Mouse (Mus musculus): ENCODE measurements around the gene Stxbp3. TPM values are rescaled to one million over a fixed set of nuclear protein-coding genes. Genes with fewer than 3 reads are reported as not detected.
A peak's percentile ranks its signal among the peaks of the same experiment; 100 is the strongest.
"Not testable (repeated sequence)": the region's sequence is repeated elsewhere in the genome, so short reads cannot be mapped to it uniquely, and the experiment has no call there.

The Stxbp3 gene
- total RNA-seq, 1 experiment from 2014 or later, result 40.5 TPM

DNA sequence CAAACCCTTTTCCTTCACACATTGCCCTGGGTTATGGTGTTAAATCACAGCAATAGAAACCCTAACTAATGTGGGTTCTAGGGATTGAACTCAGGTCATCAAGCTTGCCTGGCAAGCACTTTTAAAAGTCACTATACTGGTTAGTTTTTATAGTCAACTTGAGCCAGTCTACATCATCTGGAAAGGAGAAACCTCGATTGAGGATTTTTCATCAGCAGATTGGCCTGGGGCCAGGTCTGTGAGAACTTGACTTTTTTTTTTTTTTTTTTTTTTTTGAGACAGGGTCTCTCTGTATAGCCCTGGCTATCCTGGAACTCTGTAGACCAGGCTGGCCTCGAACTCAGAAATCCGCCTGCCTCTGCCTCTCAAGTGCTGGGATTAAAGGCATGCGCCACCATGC, 22.0 kb upstream of the Stxbp3 start:
- not testable (repeated sequence) for ATAC-seq (replicated peaks in 1 of 2; ENCODE audit: insufficient read depth in 1 of 2, low FRiP score in 2 of 2, low TSS enrichment in 1 of 2, low read depth in 1 of 2, poor library complexity in 2 of 2, severe bottlenecking in 2 of 2)

DNA sequence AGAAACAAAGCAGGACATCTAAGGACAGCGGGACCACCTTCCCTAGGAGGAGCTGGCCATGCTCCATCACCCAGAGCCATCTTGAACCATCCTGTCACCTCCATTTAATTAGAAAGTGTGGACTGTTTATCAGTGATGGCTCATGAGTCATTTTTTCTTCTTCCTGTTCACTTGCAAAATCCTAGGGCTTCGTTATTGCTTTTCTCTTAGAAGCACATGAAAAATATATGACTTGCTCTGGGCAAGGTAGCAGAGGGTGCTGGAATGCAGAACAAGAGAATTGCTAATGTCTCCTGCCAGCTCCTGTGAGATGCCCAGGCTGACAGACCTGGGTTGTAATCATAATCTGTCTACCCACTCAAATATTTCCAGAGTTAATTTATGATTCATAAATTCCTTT, 20.5 kb upstream of the Stxbp3 start:
- ATAC-seq (replicated peaks in 1 of 2; ENCODE audit: insufficient read depth in 1 of 2, low FRiP score in 2 of 2, low TSS enrichment in 1 of 2, low read depth in 1 of 2, poor library complexity in 2 of 2, severe bottlenecking in 2 of 2), result no peak

DNA sequence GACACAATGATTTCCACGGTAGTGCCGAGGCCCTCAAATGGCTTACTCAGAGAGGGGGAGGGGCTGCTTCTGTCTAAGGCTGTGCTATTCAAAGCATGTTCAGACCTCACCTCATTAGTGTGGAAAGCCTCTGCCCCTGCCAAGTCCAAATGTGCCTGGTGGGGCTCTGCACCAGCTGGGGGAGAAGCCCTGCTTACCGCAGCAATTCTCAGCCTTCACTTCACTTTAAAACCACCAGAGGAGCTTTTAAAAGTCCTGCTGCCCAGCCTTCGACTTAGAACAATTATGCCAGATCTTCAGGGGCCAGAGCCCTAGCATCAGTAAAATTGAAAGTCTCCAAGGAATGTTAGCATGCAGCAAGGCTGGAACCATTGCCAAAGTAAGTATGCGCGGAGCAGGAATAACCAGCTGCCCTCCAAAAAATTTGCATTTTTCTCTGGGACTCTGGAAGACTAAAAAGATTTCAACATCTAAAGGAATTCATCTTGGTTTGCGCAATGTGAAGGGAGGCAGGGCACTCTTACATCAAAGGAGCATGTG, 18.0 kb upstream of the Stxbp3 start:
- ATAC-seq (replicated peaks in 1 of 2; ENCODE audit: insufficient read depth in 1 of 2, low FRiP score in 2 of 2, low TSS enrichment in 1 of 2, low read depth in 1 of 2, poor library complexity in 2 of 2, severe bottlenecking in 2 of 2), result no peak

DNA sequence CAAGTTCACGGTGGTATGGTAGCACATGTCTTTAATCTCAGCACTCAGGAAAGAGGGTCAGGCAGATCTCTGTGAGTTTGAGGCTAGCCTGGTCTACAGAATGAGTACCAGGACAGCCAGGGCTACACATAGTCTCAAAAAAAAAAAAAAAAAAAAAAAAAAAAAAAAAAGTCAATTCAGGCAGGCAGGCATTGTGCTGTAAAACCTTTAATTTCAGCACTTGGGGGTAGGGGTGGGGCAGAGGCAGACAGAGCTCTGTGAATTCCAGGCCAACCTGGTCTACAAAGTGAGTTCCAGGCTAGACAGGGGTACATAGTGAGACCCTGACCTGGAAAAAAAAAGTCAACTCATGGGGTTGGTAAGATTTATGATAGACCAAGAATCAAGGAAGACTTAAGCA, 17.4 kb upstream of the Stxbp3 start:
- ATAC-seq (replicated peaks in 1 of 2; ENCODE audit: insufficient read depth in 1 of 2, low FRiP score in 2 of 2, low TSS enrichment in 1 of 2, low read depth in 1 of 2, poor library complexity in 2 of 2, severe bottlenecking in 2 of 2), result no peak

DNA sequence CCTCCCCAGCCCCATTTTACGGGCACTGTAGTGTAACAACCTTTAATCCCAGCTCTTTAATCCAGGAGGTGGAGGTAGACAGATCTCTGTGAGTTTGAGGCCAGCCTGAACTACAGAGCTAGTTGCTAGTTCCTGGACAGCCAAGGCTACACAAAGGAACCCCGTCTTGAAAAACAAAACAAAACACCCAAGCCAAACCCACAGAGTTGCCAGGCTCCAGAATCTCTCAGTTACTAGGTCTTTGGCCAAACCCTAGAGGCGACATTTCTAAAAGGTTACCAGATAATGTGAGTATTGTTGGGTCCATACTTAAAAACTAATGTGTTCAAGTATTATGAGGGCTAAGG, 16.8 kb upstream of the Stxbp3 start:
- no peak for ATAC-seq (replicated peaks in 1 of 2; ENCODE audit: insufficient read depth in 1 of 2, low FRiP score in 2 of 2, low TSS enrichment in 1 of 2, low read depth in 1 of 2, poor library complexity in 2 of 2, severe bottlenecking in 2 of 2)

DNA sequence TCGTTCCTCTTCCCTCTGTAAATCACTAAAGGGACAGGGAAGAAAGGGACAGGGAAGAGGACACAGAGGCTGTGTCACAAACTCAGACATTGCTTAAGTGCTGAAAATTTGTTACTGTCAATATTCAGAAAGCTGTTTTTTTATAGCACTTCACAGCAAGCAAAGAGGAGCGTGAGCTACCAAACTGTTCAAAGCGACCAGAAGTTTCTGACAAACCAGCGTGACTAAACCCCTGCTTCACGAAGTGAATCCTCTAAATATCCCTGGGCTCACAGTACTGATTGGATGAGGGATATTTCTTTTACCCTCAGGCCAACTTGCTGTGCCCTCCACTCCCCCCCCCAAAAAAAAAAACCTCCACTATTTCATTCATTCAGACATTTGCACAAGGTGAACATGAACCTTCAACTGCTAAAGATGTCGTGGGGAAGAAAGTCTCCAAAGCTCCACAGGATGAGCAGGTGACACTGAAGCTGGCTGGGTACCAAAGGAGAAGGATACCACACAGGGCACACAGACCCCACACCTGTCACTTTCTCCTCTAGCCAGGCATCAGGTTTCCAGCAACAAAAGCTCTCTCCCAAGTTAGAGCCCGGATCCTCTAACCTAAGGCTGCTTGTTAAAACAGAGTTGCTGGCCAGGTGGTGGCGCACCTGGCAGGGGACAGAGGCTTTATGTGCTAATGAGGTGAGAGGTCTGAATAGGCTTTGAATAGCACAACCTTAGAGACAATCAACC, 16.2 kb upstream of the Stxbp3 start:
- ATAC-seq (replicated peaks in 1 of 2; ENCODE audit: insufficient read depth in 1 of 2, low FRiP score in 2 of 2, low TSS enrichment in 1 of 2, low read depth in 1 of 2, poor library complexity in 2 of 2, severe bottlenecking in 2 of 2), result no peak

DNA sequence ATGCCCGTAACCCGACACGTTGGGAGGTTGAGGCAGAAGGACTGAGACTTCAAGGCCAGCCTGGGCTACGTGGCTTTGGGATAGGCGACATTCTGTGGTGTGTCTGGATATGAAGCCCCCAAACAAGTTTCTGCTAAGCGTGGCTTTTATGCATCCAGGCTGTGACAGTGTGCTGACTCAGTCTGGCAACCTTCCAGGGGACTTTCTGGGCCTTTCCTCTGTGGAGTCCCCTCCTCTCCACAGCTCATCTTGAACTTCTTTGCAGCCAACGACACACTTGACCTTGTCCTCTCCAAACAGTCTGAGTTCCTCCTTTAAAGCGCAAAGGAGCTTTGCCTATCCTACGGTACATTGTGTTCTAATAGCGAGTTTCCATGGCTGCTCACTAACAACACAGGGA, 15.5 kb upstream of the Stxbp3 start:
- ATAC-seq (replicated peaks in 1 of 2; ENCODE audit: insufficient read depth in 1 of 2, low FRiP score in 2 of 2, low TSS enrichment in 1 of 2, low read depth in 1 of 2, poor library complexity in 2 of 2, severe bottlenecking in 2 of 2), result peak; percentile 30 to 52

DNA sequence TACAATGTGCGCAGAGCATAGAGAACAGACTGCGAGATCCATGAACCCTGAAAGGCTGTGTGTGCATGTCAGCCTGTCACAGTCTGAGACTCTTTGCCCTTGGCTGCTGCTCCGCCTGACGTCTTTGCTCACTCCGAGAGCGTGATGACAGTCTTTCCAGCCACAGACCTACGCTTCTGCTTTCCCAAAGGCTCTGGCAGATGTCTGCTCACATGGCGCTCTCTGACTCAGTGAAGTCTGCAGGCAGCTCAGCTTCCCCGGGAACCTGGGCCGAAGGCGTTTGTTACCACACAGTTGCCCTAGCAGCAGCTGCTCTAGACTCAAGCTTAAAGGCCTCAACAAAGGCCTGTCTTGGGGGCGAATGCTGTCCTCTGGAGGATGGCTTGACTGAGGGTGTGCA, 15.0 kb upstream of the Stxbp3 start:
- peak; percentile 22 to 25; a peak in 2 of 4 replicates for ATAC-seq (replicated peaks in 1 of 2; ENCODE audit: insufficient read depth in 1 of 2, low FRiP score in 2 of 2, low TSS enrichment in 1 of 2, low read depth in 1 of 2, poor library complexity in 2 of 2, severe bottlenecking in 2 of 2)

DNA sequence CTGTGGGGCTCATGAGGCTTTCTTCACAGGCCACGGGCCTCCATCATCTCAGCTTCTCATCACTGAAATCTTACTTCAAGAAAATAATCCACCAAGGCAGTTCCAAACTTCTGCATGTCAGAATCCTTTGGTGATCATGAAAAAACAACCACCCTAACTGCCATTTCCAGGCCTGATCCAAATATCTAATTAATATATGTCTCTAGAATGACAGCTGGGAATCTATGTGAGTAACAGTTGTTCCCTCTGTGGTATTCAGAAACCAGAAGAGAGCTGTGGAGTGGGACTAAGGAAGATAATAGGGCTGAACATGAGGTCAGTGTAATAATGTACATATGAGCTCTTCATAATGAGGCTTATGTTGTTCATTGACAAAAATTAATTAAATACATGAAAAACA, 12.9 kb upstream of the Stxbp3 start:
- no peak for ATAC-seq (replicated peaks in 1 of 2; ENCODE audit: insufficient read depth in 1 of 2, low FRiP score in 2 of 2, low TSS enrichment in 1 of 2, low read depth in 1 of 2, poor library complexity in 2 of 2, severe bottlenecking in 2 of 2)

DNA sequence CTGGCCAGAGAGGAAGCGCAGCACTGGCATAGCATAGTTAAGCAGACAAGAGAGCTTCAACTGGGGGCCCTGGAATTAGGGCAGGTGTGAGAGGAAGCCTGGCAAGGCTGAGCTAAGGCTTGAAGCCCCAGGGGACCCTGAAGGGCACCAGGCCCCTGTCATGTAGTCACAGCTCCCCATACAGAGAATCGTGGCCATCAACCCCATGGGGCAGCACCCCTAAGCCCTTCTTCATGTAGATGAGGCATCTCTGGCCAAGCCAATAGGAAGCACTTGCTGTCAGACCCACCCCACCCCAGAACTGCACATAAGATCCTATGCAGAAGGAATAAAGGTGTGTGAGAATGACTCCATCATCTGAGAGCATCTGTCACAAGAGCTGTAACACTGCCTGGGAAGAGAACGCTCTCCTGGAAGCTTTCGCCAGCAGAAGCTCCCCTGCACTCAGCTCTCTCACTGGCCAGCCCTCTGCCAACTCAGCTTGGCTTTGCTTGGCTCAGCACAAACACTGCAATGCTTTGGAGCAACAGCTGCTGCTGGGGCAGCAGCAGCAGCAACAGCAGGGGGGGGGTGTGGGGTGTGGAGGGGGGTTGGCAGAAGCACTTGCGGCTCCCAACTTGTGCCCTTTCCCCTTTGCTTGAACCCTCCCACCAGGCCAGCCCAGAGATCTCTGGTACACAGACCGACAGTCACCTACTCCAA, 11.8 kb upstream of the Stxbp3 start:
- ATAC-seq (replicated peaks in 1 of 2; ENCODE audit: insufficient read depth in 1 of 2, low FRiP score in 2 of 2, low TSS enrichment in 1 of 2, low read depth in 1 of 2, poor library complexity in 2 of 2, severe bottlenecking in 2 of 2), result no peak

DNA sequence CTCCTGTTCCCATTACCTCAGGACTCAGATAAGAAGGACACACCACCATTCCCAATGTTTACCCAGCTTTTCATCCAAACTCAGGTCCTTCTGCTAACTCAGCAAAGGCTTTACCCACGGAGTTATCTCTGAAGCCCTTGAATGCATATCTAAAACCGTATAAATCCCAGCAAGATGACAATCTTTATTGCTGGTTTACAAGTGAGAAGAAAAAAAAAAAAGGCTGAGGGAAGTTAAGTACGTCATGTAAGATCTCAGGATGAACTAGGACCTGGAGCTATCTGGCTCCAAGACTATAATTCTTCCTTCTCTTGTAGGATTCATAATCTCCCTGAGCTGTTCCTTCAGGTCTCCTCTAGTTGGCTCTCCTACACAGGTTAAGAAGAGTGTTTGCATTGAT, 11.2 kb upstream of the Stxbp3 start:
- no peak for ATAC-seq (replicated peaks in 1 of 2; ENCODE audit: insufficient read depth in 1 of 2, low FRiP score in 2 of 2, low TSS enrichment in 1 of 2, low read depth in 1 of 2, poor library complexity in 2 of 2, severe bottlenecking in 2 of 2)

DNA sequence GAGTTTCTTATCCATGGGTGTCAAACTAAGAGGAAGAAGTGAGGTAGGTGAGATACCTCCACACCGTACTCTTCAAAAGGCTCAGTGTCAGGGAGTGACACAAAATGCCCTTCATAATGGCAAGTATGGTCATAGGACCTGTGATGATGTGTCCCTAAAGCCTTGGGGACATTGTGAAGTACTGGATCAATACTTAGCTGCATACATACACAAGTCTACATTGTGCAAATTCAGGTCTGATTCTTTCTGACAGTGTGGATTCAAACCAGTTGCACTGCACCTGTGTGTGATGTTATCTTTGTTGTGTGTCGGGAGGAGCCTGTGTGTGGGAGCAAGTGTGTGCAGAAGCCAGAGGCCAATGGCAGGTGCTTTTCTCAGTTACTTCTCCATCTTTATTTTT, 10.7 kb upstream of the Stxbp3 start:
- ATAC-seq (replicated peaks in 1 of 2; ENCODE audit: insufficient read depth in 1 of 2, low FRiP score in 2 of 2, low TSS enrichment in 1 of 2, low read depth in 1 of 2, poor library complexity in 2 of 2, severe bottlenecking in 2 of 2), result no peak

DNA sequence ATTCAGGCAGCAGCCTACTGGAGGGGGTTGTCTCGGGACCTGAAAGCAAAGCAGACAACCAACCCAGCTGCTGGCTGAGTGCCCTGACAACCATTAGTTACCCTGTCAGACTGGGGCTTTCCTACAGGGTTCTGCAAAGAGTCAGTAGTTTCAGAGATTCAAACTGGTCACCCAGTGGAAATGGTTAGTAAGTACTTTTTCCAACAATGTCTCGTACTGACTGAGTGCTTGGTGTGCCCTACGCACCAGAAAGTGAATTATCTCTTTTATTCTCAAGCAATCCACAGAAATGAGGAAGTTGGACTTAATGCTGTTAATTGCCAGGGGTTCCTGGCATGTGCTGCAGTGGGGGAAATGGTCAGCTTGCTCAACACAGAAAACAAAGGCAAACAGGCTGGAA, 10.2 kb upstream of the Stxbp3 start:
- ATAC-seq (replicated peaks in 1 of 2; ENCODE audit: insufficient read depth in 1 of 2, low FRiP score in 2 of 2, low TSS enrichment in 1 of 2, low read depth in 1 of 2, poor library complexity in 2 of 2, severe bottlenecking in 2 of 2), result peak; percentile 75 to 92

DNA sequence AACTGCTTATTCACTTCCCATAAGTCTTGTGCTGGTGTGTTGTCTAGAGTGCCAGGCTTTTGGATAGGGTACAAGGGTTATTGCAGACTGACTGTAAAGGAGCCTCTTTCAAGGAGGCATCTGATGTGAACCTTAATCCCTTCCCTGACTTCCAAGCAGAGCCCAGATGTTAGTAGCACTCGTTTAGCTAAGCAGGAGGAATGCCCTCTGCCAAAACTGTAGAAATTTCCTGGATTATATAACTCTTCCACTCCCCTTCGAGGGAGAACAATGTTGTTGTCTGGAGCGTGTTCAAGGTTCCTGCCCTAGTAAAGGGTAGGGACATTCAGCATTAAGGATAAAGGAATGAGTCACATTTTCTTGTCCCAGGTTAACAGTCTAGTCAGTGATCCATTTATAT, 6.3 kb upstream of the Stxbp3 start:
- no peak for ATAC-seq (replicated peaks in 1 of 2; ENCODE audit: insufficient read depth in 1 of 2, low FRiP score in 2 of 2, low TSS enrichment in 1 of 2, low read depth in 1 of 2, poor library complexity in 2 of 2, severe bottlenecking in 2 of 2)

DNA sequence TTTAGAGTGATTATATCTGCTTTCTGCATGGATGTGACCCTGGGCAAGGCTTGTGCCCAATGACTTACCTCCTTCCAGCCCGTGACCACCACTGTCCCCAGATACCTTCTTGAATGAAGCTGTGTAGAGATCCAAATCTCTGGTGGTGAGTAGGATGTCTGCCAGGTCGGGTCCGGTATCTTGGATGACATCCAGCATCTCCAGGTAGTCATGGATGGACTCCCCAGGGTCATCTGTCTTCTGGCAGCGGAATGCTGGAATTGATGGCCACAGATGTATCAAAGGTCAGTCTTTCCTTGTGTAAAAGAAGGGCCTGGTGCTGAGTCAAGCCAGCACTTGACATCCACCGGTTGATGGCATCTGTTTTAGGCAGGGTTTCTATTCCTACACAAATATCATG, 4.2 kb upstream of the Stxbp3 start:
- ATAC-seq (replicated peaks in 1 of 2; ENCODE audit: insufficient read depth in 1 of 2, low FRiP score in 2 of 2, low TSS enrichment in 1 of 2, low read depth in 1 of 2, poor library complexity in 2 of 2, severe bottlenecking in 2 of 2), result no peak

DNA sequence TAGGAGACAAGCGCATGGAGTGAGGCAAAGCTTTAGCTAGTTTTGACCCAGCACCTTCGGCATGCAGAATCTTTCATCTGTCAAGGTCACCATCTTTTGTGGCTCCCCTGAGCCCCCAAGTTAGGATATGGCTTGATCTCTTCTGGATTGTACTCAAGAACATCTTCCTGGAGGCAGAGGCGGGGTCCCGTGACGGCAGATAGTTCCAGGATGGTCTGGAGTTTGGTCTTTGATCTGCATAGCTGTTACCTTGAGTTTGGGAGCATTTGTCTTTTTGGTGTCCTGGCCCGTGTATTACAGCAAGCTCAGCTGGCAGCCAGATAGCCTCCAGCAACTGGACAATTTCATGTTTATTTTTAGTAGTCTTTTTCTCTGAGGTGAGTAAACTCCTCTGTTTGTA, 3.7 kb upstream of the Stxbp3 start:
- ATAC-seq (replicated peaks in 1 of 2; ENCODE audit: insufficient read depth in 1 of 2, low FRiP score in 2 of 2, low TSS enrichment in 1 of 2, low read depth in 1 of 2, poor library complexity in 2 of 2, severe bottlenecking in 2 of 2), result no peak

DNA sequence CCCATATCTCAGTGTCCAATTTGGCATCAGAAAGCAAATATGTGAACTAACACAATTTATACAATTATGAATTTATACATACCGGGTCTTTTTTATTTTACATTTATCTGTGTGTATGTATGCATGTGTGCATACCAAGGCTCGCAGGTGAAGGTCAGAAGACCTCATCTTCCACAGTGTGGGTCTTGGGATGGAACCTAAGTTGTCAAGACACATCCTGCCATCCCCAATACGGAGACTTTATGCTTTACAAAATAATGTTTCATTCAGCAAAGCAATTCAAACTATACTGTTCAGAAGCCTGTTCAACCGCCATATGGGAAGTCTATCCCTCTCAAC, 359 bp upstream of the Stxbp3 start:
- ATAC-seq (replicated peaks in 1 of 2; ENCODE audit: insufficient read depth in 1 of 2, low FRiP score in 2 of 2, low TSS enrichment in 1 of 2, low read depth in 1 of 2, poor library complexity in 2 of 2, severe bottlenecking in 2 of 2), result no peak

DNA sequence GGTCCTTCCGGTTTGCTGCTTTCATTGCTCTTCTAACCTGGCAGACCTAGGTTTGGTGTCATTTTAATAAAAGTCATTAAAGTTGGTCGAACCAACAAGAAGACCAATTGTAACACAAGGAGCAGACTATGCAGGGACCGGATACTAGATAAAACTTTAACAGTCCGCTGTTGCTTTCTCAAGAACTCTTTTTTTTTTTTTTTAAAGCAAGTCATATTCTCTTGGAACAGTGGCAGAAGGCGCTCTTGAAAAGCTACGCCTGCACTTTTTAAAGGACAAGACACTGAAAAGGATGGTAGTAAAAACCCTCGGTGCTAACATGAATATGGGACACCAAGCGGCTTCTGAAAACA, 703 bp downstream of the Stxbp3 start:
- no peak for ATAC-seq (replicated peaks in 1 of 2; ENCODE audit: insufficient read depth in 1 of 2, low FRiP score in 2 of 2, low TSS enrichment in 1 of 2, low read depth in 1 of 2, poor library complexity in 2 of 2, severe bottlenecking in 2 of 2)

DNA sequence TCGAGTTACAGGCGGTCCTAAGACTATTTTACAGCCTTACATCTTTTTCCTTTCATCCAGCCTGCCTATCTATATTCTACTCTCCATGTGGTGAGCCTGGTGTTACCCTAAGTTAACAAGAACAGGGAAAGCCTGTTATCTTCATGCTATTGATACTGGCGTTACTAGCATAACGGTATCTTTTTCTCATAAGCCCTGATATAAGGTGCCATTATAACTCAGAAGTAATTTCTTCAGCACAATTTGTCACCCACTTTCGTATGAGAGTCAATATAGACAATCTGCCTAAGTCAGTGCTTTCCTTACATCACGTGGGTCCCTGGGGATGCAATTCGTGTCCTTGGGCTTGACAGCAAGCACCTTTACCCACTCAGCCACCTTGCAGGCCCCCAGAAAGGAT, 1.3 kb downstream of the Stxbp3 start:
- no peak for ATAC-seq (replicated peaks in 1 of 2; ENCODE audit: insufficient read depth in 1 of 2, low FRiP score in 2 of 2, low TSS enrichment in 1 of 2, low read depth in 1 of 2, poor library complexity in 2 of 2, severe bottlenecking in 2 of 2)
